Mouse (Mus musculus): ENCODE data around the gene Csnka2ip.

GRCm38 (mm10) chr16:64620116-64620515 lies 17.9 kb upstream of the Csnka2ip start:
- no peak for TF ChIP-seq POLR2A (IDR thresholded peaks at IDR 0.05; ENCODE audit: low read depth, low read length)
- TF ChIP-seq CTCF (IDR thresholded peaks at IDR 0.05; ENCODE audit: extremely low read depth, insufficient read length, insufficient replicate concordance, low read depth, low read length) = no peak
